Mouse (Mus musculus) retina, adult 2 months (tissue): ENCODE measurements around the gene Tubb2b.
"Not testable (repeated sequence)": the region's sequence is repeated elsewhere in the genome, so short reads cannot be mapped to it uniquely, and the experiment has no call there.

Experiments
- DNase-seq: peaks from one replicate; pipeline ENCODE4 v3.0.0-alpha.2; 2012; ENCODE audit warnings: low read depth, low spot score

The Tubb2b gene

GRCm38 (mm10) chr13:34106999-34107398 lies 23.3 kb downstream of the Tubb2b start:
- no peak for DNase-seq

- no peak for DNase-seq
Measured at GRCm38 (mm10) chr13:34106256-34106655, 24.0 kb downstream of the Tubb2b start.

- DNase-seq = no peak
Measured at GRCm38 (mm10) chr13:34105364-34105763, 24.9 kb downstream of the Tubb2b start.

- no peak for DNase-seq
Measured at GRCm38 (mm10) chr13:34101908-34102307, 28.4 kb downstream of the Tubb2b start.

- no peak for DNase-seq
Measured at GRCm38 (mm10) chr13:34101247-34101646, 29.0 kb downstream of the Tubb2b start.

DNA sequence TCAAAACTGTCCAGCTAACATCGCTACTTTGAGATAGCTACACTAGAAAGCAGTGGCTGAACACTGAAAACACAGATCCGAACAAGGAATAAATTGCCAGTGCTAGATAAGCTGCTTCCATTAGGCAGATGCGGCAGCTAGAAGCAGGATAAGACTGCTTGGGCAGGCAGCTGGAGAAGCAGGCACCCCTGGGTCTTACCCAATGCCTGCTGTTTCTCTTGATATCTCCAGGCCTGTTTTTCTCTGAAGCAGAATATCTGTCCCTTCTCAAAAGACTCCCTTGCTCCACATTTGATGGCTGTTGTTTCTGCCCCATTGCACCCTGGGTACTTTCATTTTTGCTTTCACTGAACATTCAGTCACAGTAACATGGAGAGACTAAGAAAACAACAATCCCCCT lies 29.5 kb downstream of the Tubb2b start:
- no peak for DNase-seq

- no peak for DNase-seq
Measured at GRCm38 (mm10) chr13:34097086-34097485, 33.2 kb downstream of the Tubb2b start.

DNA sequence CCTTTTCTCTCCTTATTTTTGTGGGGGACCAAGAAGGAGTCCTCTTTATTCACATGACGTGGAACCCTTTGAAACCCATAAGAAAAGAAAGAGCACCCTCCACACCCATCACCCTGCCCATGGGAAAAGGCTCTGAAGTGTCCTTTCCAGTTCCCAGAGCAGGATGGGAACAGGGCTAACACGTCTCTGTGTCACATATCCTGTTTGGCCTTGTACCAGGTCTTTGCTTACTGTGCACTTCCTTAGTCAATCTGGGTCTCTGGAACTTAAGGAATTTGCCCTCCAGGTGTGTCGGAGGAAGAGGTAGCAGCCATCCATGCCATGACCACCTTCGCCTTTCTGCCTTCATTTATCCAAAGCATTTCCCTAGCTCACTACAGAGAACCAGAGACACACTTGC lies 33.8 kb downstream of the Tubb2b start:
- no peak for DNase-seq

GRCm38 (mm10) chr13:34095542-34096435 lies 34.5 kb downstream of the Tubb2b start:
- no peak for DNase-seq

GRCm38 (mm10) chr13:34089358-34089757 lies 40.9 kb downstream of the Tubb2b start:
- no peak for DNase-seq

GRCm38 (mm10) chr13:34088871-34089288 lies 41.4 kb downstream of the Tubb2b start:
- DNase-seq = no peak

- not testable (repeated sequence) for DNase-seq
Measured at GRCm38 (mm10) chr13:34088201-34088649, 42.0 kb downstream of the Tubb2b start.

GRCm38 (mm10) chr13:34087052-34087812 lies 43.0 kb downstream of the Tubb2b start:
- no peak for DNase-seq

GRCm38 (mm10) chr13:34084026-34084750 lies 46.1 kb downstream of the Tubb2b start:
- no peak for DNase-seq

GRCm38 (mm10) chr13:34081926-34082325 lies 48.3 kb downstream of the Tubb2b start:
- no peak for DNase-seq

DNA sequence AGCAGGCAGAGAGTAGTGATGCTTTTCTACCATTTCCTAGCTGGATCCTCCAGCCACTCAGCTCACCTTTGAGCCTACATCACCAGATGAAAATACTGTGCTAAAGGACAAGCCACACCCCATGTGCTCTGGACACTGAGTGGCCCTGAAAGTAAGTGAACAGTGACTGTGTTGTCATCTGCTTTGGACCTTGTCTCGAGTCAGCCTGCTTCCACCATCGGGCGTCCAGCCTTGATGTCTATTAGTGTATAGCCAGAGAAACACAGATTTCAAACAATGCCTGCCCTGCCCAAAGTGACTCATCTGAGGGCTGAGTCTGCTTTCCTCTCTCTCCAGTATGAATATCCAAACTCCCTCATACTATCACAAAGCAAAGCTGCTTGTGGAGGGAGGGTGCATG lies 50.5 kb downstream of the Tubb2b start:
- DNase-seq = no peak

- DNase-seq = no peak
Measured at GRCm38 (mm10) chr13:34078500-34079280, 51.6 kb downstream of the Tubb2b start.

DNA sequence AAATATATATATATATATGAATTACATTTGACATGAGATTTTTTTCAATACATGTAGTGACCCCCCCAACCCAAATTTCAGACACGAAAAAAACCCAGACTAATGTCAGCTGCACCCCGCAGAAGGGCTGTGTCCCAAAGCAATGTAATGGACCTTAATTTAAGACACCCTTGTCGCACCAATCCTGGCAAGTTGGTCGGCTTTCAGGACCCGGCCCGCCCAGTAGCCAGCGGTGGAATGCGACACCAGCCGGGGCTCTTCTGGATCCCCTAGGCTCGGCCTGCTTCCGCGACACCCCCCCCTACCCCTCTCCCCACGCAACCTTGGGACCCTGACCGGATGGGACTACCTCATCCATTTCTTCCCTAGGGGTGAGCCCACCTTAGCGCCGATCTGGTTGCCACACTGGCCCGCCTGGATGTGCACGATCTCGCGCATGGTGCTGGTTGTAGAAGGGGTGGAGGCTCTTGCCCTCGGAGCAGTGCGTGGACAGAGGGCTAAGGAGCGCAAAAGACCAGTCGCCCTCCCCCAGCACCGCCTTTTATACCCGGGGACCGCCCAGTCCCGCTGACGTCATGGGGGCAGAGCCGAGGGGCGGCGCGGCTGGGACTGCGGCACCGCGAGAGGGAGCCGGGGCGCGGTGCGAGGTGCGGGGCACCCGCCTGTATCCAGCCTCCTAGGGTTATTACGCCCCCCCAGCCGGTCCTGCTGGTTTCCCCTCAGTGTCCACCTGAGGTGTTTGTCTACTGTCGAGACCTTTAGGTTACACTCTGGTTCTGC lies 52.6 kb downstream of the Tubb2b start, which contains the start of gene Tubb2a:
Gene Tubb2a, minus strand, starts transcription at position 516 of the 780 bp plus-strand sequence.
- peak; percentile 52 for DNase-seq
